Mouse (Mus musculus) thymus, postnatal 4 days (tissue): ENCODE data around the gene Ugcg.
A peak's percentile ranks its signal among the peaks of the same experiment; 100 is the strongest.
"Not testable (repeated sequence)": the region's sequence is repeated elsewhere in the genome, so short reads cannot be mapped to it uniquely, and the experiment has no call there.

Source experiments
- DNase-seq: peaks from one replicate; pipeline ENCODE4 v3.0.0; 2021

Ugcg gene

DNA sequence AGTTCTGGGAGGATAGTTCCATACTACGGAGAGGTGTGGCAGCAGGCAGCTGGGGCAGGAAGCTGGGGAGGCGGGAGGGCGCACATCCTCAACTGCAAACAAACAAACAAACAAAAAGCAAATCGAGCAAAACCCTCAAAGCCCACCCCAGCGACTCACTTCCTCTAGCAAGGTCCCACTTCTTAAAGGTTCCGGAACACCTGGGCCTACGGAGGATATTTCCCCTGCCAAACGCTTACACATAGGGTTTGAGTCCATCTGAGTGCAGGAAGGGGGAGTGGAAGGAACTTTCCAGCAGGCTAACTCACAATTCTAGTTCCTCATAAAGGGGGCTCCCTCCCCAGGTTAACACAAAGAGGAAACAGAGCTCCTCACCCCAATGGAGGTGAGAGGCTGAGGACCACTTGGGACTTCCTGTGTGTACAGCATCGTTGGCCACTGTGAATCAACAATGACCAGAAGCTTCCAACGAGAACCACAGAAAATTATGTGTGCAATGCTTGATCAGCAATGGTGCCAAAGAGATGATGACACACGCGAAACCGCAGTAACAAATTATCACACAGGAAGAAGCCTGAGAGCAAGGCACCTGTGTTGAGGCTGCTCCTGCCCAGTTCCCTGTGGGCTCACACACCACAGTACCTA lies 71.9 kb downstream of the Ugcg start:
- peak; percentile 66 for DNase-seq

DNA sequence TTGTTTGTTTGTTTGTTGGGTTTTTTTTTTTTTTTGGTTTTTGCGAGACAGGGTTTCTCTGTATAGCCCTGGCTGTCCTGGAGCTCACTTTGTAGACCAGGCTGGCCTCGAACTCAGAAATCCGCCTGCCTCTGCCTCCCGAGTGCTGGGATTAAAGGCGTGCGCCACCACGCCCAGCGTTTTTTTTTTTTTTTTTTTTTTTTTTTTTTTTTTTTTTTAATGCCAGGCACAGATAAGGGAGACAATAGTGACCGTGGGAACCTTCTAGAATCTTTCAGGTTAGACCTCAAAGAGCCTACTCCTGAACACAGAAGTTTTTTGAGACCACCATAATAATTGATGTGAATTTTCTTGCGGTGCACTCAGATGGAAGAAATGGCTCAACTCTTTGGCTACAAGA lies 72.5 kb downstream of the Ugcg start:
- not testable (repeated sequence) for DNase-seq

DNA sequence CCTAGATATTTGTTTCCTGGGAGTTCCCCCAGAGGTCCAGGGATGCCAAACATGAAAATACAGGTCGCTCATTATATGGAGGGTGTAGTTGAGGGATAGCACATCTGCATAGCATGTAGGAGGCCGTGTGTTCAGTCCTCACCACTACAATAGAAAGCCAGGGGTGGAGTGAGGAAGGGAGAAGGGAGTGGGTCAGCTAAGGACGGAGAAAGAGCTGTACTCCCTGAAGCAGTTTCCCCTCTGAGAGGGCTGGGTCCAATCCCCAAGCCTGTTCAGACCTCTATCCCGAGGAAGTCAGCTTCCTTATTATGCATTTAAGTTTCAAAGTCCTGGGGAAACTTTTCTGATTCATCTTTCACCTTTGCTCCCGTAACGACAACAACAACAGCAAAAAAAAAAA lies 73.1 kb downstream of the Ugcg start:
- no peak for DNase-seq

DNA sequence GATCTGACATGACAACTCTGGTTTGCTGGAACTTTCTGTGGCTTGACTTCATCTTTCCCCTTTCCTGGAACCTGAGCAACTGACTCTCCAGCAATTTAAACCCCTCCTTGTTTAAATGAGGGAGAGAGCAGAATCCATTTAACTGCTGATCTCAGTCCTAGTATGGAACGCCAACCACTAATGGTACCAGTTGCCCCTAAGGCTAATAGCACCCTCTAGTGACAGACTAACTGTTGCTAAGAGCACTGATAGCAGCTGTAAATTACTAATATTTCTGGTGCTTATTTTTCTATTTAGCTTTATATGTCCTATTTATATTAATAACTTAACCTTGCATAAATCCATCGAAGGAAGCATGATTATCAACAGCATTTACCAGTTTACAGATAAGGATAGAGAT lies 74.4 kb downstream of the Ugcg start:
- DNase-seq: no peak

DNA sequence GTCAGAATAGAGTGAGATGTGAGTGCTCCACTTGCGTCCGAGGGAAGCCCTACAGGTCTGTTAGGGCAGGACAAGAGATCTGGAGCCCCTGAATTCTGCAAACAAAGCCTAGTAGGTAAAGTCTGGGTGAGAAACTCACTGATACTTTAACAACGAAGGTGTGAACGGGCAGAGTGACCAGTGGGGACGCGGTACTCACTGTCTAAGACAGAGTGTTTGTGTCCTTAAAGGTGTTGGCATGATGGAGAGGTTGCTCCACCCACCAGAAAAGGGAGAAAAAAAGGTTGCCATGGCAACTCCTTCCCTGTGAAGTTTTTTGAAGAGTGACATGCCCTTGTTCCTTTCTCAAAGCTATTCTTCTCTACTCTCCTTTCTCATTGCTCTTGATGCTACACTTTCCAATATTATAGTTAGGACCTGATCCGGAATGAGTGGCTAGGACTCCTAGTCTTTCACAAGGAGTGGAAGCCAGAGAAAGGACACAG lies 75.6 kb downstream of the Ugcg start:
- DNase-seq: no peak

DNA sequence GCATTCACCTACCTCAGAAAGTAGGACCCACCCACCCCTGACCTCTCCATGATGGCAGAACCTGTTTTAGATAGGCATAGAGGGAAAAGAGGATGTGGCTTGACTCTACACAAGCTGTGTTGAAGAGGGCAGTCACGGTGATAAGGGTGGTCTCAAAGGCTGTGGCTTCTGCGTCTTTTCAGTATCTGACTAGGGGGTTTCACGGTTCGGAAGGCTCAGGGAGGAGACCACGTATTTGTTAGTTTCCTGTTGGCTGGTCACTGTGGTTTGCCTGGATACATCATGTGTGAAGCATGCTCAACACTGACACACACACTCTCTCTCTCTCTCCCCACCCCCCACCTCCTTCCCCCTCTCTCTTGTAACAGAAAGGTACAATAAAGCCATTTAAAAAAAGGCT lies 76.1 kb downstream of the Ugcg start:
- DNase-seq: peak; percentile 24

DNA sequence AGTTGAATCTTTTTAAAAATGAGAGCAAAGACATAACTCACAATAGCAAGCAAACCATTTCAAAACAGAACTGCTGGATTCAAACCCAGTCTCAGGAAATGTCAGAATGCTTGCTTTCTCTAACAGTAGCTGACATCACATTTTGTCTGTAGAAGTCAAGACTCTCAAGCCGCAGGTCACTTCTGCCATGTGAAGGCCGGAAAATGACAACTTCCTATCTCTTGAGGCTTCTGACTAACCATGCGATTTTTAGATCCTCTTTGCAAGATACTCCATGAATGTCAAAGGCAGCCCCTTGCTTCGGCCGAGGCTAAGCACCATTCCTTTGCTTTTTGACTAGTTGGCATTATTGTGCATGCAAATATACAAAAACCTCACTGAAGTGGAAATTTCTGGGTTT lies 76.6 kb downstream of the Ugcg start:
- DNase-seq: no peak
